Mouse (Mus musculus) heart, embryonic 11.5 days (tissue): ENCODE data around the gene Nr2c1. TPM values are rescaled to one million over a fixed set of nuclear protein-coding genes. Genes with fewer than 3 reads are reported as not detected.

Experiments used
- polyA plus RNA-seq: library from polyadenylated mRNA; unstranded; fragments of >200 nt; fragmentation: Nextera tagmentation; extraction: Ambion mirVana; gene quantifications from 2 replicates; pipeline ENCODE4 v1.2.1, GENCODE M21; 2014

Gene Nr2c1
- polyA plus RNA-seq, 1 experiment from 2014 or later = 8.7 TPM

Other genes starting within 250 kb of the Nr2c1 start
- gene Vezt, start 112.2 kb upstream of the Nr2c1 start, polyA plus RNA-seq = 25.3 and 26.9 TPM in 2 replicates
- 3.6 and 4.3 TPM in 2 replicates for gene Fgd6, start 112.0 kb upstream of the Nr2c1 start, polyA plus RNA-seq
- gene Ndufa12, start 50.7 kb downstream of the Nr2c1 start, polyA plus RNA-seq = 615 and 651 TPM in 2 replicates
- not detected in 2 replicates for gene Gm4792, start 150.7 kb downstream of the Nr2c1 start, polyA plus RNA-seq
- gene Tmcc3, start 163.9 kb downstream of the Nr2c1 start, polyA plus RNA-seq = 10.9 TPM in 2 replicates